Mouse (Mus musculus) frontal cortex, postnatal 36 days (tissue): ENCODE measurements around the gene Dusp7.
A peak's percentile ranks its signal among the peaks of the same experiment; 100 is the strongest.

Source experiments
- DNase-seq, 2 experiments: peaks; one replicate each; pipeline ENCODE4 v3.0.0; 2022; ENCODE audit warnings: low spot score in 2 of 2

Gene Dusp7

GRCm38 (mm10) chr9:106386181-106386864 is 17.9 kb downstream of the Dusp7 start:
- no peak for DNase-seq

DNA sequence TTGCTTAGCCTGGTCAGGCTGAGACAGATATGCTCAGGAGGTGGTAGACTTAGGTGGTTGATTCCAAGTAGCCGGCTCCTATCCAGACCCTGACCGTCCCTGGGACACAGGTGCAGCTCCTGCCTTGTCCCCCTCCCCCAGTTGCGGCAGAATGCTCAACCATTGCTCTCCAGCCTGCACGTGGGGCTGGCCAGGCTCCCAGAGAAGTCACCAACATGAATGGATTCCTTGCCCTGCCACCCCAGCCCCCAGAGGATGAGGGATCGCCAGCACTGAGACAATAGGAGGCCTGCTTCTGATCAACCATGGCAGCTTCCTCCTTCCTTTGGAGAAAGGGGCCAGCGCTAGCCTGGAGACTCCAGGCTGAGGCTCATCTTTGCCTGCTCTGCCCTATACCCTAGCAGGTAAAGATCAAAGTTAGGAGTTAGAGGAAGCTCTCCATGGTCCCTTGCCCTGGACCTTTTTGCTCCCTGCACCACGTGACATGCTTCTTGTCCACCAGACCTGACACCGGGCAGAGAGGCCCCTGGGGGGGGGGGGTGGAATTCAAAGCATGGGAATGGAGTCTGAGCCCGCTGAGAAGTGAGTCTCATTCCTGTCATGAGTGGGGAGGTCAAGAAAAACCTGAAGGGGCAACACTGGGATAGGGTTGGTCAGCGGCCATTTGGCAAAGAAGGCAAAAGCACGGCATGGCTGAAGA is 24.5 kb downstream of the Dusp7 start:
- no peak for DNase-seq

GRCm38 (mm10) chr9:106393548-106393947 is 25.1 kb downstream of the Dusp7 start:
- no peak for DNase-seq

GRCm38 (mm10) chr9:106394649-106395602 is 26.5 kb downstream of the Dusp7 start:
- DNase-seq, result no peak

DNA sequence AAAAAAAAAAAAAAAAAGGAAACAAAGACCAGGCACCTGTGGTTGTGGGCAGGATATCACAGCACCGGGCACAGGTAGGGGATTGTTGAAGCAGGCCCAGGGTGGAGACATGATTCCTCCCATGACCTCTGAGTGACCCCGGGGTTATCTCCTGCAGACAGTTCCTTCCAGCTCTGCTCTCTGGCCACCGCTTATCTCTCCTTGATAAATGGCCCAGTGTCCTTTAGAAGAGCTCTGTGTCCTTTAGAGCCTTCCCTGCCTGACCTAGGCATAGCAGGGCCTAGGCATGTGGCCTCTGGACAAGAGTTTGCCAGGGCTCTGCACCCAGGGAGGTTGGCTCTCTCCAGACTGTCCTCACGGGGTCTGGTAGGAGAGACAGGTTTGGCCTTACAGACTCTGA is 29.3 kb downstream of the Dusp7 start:
- DNase-seq, result no peak

GRCm38 (mm10) chr9:106398667-106399311 is 30.4 kb downstream of the Dusp7 start:
- no peak for DNase-seq

DNA sequence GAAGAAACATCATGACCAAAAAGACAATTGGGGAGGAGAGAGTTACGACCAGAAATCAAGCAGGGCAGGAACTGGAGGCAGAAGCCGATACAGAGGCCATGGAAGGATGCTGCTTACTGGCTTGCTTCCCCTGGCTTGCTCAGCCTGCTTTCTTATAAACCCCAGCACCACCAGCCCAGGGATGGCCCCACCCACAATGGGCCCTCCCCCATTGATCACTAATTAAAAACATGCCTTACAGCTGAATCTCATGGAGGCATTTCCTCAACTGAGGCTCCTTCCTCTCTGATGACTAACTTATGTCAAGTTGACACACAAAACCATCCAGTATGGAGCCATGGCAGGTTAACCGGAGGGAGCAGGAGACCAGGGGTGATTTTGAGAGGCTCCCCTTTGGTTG is 31.4 kb downstream of the Dusp7 start:
- no peak for DNase-seq

GRCm38 (mm10) chr9:106402149-106402548 is 33.7 kb downstream of the Dusp7 start:
- no peak for DNase-seq

DNA sequence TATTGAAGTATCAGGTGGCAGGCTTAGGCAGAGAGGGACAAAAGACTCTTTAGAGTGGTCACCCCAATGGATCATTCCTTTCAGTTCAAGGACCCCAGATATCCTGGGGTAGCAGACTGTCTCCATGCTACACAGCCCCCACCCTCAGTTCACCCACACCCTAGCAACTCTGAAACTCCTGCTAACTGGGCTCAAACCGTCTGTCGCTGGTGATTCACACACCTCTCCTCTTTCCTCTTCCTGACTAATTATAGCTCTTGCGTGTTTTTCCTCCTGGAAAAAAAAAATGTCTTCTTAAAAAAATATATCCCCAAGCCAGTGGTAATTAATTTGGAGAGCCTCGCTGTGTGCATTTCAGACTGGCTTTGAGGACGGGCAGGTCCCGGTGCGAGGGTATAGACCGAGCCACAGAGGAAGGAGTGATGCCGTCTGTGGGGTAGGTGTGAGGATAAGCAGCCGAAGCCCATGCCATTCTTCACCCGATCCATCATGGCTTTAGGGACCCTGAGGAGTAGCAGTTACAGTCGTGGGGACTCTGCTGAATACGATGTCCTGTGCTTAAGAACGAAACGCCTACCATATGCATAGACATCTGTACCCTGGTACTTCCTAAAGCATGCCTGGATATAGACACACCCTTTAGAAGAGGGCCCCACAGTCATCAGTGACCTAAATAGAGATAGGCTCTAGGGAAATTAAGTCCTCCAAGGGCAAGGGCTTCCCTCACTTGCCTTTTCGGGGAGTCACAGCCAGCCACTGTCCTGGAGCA is 34.4 kb downstream of the Dusp7 start:
- peak in 1 of 2 experiments; percentile 59 for DNase-seq

DNA sequence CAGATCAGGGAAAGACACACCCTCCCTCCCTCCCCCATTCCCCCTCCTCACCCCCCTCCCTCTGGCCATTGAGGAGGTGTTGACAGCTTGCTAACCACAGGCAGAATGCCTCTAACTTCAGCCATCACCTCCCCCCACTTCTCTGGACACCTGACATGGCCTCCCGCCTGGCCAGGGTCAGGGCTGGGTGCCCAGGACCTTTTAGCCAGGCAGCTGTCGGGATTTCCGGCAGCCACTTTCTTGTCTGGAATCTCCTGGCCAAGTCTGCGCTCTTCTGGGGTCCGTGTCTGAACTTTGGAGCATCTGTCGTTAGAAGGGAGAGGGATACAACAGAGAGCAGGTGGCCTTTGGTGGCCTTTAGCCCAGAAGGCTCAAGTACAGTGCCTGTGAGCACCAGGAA is 36.8 kb downstream of the Dusp7 start:
- no peak for DNase-seq

DNA sequence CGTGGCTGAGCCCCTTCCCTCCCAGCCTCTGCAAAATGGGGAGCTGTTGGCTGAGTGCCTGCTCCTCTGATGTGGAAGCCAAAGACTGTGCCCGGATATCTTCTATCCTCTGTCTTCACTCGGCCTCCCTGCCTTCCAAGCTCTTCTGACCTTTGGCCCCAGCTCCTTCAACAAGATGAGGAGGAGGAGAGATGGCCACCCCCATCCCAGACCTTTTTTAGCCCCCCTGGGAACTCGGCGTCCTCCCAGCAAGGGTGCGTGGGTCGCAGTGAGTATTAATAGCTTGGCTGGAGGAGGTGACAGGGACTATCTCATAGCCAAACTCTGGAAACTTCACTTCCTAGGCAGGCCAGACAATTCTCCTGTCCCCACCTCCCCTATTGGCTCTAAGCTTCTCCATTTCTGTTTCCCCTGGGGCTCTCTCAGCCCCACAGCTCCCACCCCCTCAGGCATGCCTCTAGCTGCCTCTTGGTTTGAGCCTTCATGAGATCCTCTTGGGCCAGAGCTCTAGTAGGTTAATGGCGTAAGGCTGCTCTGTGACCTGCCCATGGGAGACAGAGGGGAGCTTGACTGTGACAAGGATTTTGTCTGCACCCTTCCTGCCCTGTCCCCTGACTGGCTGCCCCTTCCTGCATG is 38.1 kb downstream of the Dusp7 start:
- peak; percentile 56 to 67 for DNase-seq

- no peak for DNase-seq
Observed at GRCm38 (mm10) chr9:106409096-106409495, 40.7 kb downstream of the Dusp7 start.

DNA sequence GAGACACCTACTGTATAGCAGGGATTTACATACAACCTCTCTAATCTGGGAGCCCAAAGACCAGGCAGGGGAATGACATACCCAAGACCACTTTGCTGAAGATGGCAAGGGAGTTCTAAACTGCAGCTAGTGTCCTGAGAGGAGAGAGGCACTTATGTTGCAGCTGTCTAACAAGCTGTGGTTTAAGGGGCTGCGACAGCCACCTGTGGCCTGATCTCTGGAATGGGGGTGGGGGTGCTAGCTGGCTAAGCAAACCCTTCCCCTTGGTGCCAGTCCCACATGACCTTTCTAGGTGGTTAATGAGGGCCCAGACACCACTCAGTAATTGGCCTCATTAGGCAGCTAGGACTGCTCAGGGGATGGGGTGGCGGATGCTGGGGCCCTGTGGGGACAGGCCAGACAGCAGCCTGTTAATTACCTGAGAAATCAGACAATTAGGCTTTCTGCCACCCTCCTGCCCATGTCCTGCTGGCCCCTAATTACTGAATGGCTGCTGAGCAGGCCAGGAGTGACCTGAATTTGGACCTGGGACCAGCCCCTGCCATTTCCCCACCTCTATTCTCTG is 41.7 kb downstream of the Dusp7 start:
- no peak for DNase-seq

DNA sequence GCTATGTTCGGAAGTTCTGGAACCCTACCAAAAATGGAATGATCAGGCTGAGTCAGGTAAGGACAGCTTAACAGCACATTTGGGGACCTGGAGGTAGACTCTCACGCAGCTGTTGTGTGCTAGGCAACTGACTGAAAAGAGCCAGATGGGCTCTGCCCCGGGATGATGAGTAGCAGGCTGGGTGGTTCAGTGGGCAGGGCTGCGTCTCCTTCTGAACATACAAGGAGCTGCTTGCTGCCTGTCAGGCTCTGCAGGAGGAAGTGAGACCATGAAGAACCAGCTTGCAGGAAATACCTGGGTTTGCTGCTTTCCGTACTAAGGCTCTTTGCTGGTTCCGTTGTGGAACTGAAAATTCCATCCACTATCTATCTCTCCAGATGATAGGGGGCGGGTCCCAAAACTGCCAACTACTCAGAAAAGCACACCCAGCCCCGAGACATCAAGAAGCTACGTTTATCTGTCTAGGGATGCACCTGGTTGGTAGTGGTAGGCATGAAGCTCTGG is 42.7 kb downstream of the Dusp7 start:
- peak; percentile 68 to 78 for DNase-seq

DNA sequence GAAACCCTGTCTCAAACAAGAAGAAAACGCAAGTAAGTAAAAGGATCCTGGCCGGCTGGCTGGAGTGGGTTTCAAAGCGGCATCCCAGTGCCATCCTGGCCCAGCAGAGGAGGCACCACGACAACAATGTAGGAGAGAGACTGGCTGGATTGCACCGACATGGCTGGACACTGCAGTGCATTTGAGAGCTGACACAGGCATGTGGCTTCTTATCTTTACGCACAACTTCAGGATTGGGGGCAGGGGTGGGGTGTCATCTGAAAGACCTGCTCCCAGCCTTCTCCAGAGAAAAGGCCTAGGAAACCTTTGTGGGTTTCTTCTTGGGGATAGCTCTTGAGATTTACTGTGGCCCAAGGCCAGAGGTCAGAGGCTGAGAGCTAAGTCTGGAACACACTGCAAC is 43.3 kb downstream of the Dusp7 start:
- DNase-seq, result no peak

DNA sequence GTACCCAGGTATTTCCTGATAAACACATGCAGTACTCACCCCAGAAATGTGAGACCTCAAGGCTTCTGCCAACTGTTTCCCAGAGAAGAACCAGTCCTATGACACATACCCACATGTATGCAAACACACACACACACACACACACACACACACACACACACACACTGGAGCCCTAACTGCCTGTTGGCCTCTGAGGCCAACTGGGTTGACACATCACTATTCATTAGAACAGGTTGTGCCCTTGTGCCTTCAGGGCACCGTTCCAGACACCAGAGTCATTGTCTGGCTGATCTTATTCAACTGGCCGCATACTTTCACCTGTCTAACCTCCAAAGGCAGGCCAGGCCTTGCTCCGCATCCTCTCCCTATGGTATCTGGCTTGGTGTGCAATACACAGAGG is 43.8 kb downstream of the Dusp7 start:
- DNase-seq, result no peak

GRCm38 (mm10) chr9:106413606-106414005 is 45.2 kb downstream of the Dusp7 start:
- DNase-seq, result no peak

DNA sequence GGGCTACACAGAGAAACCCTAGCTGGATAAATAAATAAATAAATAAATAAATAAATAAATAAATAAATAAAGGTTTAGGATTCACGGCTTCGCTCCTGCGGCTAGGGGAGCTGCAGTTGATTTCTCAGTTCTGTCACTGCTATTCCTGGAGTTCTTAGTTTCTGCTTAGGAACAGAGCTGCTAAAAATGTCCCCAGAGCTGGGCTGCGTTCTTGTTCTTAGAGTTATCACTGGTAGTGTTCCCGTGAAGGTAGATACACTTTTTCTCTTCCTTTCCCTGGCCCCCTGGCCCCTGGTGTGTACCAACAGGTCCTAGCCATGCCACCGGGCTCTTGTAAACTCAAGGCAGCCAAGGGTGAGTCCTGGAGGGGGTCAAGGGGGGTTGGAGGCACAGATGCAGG is 48.4 kb downstream of the Dusp7 start:
- DNase-seq, result peak in 1 of 2 experiments; percentile 50

DNA sequence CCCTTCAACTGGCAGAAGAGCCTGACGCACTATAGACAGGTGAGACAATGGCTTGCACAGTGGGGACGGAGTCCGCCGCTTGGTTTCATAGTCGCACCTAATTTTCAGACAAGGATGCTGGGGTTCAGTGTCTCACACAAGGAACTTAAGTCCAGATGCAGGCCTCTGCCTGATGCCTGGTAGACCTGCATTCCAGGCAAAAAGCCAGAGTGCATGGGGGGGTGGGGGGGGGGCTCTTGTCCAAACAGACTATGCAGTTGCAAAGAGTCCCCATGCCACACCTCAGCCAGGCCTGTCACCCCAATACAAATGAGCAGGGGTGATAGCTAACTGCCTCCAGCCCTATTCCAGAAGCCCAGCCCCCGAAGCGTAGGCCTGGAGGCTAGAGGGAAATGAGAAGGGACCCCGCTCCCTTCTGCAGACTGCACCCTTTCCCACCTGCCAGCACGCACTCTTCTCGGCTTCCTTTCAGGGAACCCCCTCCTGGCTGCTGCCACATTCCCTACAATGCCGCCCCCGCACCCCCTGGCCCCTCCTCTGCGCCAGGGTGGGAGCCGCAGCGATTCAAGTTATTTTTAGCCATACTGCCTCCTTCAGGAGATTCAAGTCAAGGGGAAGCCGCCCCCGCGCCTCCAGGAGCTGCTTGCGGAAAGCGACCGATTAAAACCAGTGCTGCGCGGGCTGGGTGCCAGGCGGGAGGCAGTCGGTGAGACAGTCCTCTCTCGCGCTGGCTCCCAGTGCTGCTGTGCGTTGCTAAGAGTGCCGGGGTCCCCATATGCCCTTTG is 49.6 kb downstream of the Dusp7 start:
- DNase-seq, result peak; percentile 95 to 97
